Mouse (Mus musculus) adrenal gland, adult 2 months (tissue): ENCODE results near the gene Aqp3. TPM values are rescaled to one million over a fixed set of nuclear protein-coding genes. Genes with fewer than 3 reads are reported as not detected.
A peak's percentile ranks its signal among the peaks of the same experiment; 100 is the strongest.
"Not testable (repeated sequence)": the region's sequence is repeated elsewhere in the genome, so short reads cannot be mapped to it uniquely, and the experiment has no call there.

ENCODE experiments used
- DNase-seq: peaks from one replicate; pipeline ENCODE4 v3.0.0; 2021
- polyA plus RNA-seq: library from polyadenylated mRNA; depleted of rRNA; stranded (reverse); fragments of >200 nt; gene quantifications from 2 replicates; pipeline ENCODE4 v1.2.3, GENCODE M21; 2012
- total RNA-seq, 2 experiments: library from RNA; stranded (reverse); gene quantifications; 2 replicates each; pipeline ENCODE4 v1.2.3; 2021

Aqp3 gene
- total and polyA plus RNA-seq, 3 experiments, result 0.22 to 0.28 TPM; not detected in 1

DNA sequence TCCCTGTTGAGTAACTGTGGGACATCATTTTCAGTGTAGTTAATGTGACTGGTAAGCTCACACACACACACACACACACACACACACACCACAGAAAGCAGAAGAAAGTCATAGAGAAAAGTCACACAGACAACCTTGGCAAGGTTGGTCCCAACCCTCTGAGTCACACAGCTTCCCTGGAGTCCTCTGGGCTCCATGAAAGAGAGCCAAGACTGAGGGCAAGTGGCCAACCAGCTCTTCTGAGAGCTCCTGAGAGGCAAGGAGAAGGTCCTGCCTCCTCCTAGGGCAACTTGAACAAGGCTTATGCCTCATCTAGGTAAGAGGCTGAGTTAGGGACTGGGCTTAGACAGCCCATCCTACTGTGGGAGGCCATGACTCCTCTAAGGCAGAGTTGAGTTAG lies 4.9 kb upstream of the Aqp3 start:
- DNase-seq, result peak; percentile 83

DNA sequence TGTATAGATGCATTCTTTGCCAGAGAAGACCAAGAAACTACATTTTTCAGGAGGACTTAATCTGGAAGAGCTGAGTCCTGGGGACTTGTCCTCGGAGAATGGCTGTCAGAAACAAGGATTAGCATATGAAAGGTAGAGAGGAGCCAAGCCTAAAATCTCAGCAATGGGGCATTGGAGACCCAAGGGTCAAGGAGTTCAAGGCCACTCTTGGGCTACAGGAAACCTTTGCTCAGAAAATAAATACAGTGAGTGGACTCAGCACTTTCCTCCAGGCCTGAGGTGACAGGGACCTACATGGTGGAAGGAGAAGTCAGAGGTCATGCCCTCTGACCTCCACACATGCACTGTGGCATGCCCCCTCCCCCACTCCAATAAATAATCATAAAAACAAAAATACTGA lies 3.0 kb upstream of the Aqp3 start:
- no peak for DNase-seq

DNA sequence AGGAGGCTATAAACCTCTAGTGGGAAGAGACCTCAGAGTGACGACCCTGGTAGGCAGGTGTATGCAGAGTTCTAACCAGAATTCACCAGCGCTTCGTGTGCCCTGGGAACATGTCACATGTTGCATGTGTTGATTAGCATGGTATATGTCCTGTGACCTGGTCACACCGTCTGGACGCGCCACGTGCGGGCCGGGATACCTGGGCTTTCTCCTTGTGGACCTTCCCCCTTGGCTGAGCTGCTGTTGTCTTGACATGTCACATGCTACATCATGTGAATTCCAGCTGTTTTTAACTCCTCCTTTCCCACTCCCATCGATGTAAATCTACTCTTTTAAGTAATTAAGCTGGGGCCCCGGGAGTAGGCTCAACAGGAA lies 581 bp upstream of the Aqp3 start:
- DNase-seq, result no peak

DNA sequence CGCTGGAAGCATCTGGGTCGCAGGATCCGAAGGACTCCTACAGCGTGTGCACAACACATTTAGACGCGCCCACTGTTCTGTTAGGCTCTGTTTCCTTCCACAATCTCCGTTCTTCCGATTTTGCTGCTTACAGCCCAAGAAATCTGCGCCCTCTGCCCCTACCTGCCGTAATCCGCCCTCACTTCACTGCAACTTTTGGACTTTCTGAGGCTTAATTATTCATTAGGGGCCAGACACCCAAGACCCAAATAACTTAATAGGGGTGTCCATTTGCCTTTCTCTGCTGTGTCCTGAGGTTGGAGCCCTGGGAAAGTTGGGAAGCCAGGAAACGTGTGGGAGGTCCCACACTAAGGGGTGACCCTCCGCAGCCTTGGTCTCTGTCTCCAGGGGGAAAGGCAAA lies 602 bp downstream of the Aqp3 start:
- DNase-seq, result no peak

DNA sequence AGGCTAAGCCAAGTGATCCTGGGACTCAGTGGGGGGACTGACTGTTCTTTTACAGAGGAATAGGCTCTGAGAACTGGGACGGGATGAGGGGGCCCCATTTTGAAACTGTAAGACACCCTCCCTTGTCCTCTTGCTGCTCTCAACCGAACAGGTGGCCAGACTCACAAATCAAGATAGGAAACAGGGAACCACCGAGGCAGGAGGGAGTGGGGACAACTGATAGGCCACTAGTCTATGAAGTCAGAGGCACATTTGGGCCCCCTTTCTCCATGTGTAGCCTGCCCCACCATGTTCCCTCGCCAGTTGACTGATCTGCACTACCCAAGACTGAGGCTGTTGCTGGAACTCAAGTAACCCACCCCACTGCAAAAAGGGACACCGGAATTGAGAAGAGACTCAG lies 1.2 kb downstream of the Aqp3 start:
- no peak for DNase-seq

DNA sequence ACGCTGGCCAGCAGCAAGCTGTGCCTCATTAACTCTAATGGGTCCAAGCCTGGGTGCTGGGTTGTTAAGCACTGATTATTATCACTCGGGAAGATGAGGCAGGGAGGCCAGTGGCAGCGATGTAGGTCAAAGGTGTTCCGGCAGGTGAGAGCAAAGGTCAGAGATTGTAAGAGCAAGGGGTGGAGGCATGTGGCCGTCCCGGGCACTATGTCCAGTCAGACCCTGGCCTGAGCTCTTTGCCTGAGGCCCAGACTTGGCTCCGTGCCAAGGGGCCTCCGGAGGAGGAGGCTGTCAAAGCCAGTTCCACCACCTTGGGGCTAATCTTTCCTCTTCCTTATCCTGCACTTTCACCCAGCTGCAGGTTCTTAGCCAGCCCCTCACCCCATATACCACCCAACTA lies 1.8 kb downstream of the Aqp3 start:
- no peak for DNase-seq

DNA sequence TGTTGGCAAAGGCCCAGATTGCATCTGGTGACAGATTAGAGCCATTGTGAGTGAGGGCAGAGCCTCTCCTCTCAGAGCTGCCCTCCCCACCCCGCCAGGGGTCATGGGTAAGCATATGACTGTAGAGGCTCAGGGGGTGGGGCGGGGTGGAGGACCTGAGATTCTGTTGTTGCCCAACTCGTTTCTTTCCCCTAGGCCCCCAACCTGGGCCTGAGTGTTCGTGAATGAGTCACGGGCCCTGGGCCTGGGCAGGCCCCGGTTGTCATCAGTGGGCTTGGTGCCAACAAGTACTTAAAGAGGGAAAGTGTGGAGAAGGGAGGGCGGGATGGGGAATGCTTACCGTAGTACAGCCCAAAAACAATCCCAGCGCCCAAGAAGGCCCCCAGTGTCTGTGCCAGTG lies 3.6 kb downstream of the Aqp3 start:
- DNase-seq, result peak; percentile 67

DNA sequence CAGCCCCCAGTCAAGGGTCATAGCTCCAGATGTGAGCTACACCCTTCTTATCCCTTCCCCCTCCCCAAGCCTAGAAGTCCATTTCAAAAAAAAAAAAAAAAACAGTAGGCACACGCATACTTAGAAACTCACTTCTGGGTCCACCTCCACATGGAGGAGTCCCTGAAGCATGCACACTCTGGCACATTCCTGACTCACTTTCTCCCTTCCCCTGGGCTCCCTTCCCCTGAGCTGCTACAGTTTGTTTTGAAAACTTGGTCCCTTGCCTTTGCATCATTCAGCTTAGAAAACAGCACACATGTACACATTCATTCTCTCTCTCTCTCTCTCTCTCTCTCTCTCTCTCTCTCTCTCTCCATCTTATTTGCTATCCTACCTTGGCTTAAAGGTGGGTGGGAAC lies 5.0 kb downstream of the Aqp3 start:
- DNase-seq, result no peak

DNA sequence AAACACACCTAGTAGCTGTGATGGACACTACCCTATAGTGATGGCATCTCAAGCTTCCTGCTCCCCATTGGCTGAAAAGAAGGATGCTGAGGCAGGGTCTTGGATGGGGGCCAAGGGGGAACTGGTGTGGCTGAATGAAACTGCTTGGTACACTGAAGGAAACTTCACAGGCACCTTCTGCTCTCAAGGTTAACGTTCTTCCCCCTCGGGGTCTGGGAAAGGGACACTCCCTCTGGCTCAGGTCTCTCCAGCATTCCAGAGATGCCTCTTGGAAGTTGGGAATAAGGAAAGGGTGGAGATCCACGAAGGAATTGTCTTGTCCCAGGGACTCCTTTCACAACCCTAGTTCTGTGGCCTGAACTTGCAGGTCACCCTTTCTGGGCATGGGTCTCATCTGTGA lies 6.6 kb downstream of the Aqp3 start:
- DNase-seq, result no peak

DNA sequence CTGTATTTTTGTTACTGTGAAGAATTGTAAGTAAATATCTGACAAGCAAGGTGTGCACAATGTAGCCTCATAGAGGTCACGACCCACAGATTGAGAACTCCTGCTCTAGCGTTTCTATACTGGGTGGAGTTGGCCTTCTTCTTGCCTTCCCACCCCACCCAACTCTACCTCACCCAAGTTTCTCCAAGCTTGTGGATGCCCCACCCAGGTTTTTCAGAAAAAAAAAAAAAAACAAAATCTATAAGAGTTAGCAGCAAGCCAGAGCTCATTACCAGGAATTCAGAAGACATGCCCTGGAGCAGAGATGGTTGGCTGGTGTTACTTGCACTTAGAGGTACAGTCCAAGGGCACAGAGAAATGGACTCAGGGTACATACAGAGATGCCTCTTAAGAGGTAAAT lies 8.3 kb downstream of the Aqp3 start:
- no peak for DNase-seq

DNA sequence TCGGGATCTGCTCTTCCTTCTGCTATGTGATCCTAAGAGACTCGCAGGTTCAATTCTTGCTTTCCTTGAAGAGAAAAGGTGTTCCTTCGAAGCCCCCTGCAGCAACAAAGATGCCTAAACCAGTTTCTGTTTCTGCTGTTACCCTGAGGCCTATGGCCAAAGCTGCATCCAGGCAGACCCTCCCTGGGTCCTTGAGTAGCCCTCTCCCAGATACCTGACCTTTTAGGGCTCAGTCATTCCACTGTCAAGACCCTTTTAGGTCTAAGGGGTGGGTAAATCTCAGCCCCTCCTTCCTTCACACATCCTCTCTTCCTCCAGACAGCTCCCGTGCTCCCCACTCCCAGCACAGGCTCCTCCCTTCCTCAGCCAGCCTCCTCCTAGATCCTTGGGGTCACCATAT lies 8.8 kb downstream of the Aqp3 start:
- no peak for DNase-seq

DNA sequence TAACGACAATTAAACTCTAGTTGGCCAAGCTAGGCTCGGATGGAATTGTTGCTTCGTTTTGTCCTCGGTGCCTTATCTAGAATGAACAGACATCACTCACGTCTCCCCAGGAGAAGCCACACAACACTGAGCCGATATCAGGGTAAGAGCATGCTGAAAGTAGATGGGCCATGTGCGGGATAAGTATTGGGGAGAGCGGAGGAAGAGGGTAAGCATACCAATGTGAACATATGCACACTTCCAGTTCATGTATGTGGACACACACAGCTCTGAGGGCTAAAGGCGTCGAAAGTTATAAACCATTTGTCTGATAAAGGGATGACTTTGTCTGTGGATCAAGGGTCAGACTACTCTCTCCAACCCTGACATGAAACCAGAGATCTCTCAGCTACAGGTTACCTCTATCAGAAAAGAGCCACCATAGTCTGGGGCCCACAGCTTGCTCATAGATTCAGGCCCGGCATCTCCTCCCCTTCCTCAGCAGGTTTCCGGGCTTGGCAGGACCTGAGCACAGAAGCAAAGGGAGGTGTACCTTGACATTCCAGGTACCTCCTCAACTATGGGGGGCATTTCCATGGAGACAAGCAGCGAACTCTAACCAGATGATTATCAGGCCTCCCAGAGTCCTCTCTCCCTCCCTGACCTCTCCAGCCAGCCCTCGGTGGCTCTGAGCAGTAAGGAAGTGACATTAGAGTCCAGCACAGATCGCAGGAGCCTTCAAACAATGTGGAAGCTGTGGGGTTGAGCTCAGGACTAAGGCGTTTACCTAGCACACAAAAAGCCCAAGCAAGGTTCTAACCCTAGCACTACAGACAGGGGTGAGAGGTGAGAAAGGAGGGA lies 10.3 kb downstream of the Aqp3 start:
- no peak for DNase-seq

DNA sequence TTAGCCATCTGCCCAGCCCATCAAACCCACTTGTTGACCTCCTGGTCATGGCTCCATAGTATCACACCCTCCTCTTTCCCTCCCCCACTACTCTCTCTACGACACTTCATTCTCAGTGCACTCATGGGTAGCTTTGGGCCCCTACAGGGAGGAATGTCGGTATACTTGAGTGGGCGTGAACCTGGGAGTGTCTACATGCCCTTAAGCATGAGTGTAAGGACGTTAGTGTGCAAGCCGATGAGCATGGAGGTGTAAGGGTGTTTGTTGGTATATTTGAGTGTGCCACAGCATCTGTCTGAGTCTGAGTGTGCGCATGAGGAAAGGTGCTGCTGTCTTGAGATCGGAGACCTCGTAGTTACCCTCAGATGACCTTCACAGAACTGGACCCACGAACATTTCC lies 11.0 kb downstream of the Aqp3 start:
- no peak for DNase-seq

DNA sequence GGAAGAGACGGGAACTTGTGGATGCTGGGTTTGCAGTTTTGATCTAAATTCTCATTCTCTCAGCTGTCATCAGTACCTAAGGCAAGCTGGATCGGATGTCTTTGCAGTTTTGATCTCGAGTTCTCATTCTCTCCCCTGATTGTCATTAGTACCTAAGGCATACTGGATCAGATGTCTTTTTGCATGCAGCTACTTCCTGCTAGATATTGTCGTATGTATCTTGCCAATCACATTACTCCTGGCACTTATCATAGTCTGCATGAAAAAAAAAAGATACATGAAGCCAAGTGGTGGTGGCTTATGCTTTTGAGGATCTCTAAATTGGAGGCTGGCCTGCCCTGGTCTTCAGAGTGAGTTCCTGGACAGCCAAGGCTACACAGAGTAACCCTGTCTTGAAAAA lies 13.2 kb downstream of the Aqp3 start:
- DNase-seq, result no peak

DNA sequence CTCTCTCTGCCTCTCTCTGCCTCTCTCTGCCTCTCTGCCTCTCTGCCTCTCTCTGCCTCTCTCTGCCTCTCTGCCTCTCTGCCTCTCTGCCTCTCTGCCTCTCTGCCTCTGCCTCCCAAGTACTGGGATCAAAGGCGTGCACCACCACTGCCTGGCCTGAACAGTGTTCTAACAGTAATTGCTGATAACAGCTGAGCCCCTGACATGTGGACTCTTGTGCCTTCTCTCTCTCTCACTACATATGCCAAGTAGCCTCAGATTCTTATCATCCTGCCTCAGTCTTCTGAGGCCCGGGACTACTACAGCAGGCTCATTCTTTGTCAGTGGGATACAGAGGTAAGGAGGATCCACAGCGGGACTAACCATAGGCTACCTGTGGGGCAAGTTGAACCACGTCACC lies 15.2 kb downstream of the Aqp3 start:
- not testable (repeated sequence) for DNase-seq

DNA sequence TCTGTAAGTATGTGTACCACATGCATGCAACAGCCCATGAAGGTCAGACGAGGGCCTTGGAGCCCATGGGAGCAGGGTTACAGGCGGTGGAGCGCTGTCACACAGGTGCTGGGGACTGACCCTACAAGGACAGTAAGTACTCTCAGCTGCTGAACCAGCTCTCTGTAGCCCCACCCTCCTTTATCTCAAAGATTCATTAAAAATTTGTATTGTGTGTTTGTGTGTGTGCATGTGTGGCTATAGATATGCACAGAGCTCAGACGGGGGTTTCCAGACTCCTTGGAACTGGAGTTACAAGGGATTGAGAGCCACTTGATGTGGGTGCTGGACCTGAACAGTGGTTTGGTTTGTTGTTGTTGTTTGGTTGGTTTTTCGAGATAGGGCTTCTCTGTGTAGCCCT lies 16.2 kb downstream of the Aqp3 start:
- no peak for DNase-seq

DNA sequence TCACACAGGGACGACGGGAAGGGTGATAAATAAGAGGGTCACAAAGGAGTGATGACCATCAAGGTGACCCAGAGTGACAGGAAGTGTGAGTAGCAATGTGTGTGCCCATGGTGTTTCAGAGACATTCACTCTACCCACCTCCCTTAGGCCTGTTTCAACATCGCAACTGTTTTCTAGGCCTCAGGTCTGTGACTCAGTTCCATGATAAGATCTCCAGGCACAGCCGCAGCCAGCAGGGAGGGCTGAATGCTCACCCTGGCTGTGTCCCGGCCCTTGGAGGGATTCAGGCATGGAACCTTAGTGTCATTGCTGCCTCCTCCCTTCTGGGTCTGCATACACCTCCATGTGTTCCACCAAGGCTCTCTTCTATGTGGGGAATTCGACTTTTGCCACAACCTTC lies 19.3 kb downstream of the Aqp3 start:
- peak; percentile 23 for DNase-seq

DNA sequence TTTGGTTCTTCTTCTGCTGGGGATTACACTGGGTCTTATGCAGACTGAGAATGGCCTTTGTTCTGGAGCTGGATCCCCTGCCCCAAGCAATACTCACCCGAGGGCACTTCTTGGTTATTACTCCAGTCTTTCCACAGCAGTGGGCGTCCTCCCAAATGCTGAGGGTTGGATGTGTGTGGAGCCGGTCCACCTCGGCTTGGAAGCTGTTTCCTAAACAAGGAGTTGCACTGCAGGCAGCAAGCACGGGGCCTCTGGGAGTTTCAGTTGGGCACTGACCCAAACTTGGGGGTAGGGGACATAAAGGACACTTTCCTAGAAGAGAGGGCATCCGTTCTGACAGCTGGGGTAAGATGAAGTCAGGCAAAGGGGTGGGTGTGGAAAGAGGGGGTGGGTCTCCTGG lies 23.5 kb downstream of the Aqp3 start:
- no peak for DNase-seq

DNA sequence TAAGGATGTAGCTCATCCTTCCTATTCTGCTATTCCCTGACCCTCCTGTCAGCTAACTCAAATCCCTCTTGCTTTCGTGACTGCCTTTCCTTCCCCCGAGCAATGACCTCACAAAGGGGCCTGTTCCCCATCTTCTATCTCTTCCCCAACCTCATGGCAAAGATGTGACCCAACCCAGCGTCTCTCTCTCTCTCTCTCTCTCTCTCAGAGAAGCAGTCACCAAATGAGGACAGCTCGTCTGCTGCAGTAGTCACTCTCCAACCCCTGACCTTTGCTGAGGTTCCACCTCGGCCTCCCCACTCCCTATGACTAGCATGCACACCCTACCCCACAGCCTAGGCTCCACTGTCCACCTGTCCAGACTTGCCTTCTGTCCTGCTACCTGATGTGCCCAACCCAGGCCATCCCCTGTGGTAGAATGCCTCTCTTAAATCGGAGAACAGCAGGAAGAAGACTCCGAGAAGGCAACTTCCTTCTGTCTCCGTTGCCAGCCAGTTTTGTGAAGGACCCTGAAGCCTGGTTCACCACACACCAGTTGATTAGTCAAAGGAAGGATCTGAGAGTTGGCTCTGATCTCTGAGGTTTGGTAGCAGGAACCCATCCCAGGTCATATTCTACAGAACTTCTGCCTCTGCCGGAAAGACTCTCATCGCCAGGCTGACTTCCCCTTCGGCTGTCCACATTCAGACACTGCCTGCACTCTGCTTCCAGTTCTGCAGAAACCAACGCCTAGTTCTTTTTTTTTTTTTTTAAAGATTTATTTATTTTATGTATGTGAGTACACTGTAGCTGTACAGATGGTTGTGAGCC lies 24.8 kb downstream of the Aqp3 start:
- no peak for DNase-seq

DNA sequence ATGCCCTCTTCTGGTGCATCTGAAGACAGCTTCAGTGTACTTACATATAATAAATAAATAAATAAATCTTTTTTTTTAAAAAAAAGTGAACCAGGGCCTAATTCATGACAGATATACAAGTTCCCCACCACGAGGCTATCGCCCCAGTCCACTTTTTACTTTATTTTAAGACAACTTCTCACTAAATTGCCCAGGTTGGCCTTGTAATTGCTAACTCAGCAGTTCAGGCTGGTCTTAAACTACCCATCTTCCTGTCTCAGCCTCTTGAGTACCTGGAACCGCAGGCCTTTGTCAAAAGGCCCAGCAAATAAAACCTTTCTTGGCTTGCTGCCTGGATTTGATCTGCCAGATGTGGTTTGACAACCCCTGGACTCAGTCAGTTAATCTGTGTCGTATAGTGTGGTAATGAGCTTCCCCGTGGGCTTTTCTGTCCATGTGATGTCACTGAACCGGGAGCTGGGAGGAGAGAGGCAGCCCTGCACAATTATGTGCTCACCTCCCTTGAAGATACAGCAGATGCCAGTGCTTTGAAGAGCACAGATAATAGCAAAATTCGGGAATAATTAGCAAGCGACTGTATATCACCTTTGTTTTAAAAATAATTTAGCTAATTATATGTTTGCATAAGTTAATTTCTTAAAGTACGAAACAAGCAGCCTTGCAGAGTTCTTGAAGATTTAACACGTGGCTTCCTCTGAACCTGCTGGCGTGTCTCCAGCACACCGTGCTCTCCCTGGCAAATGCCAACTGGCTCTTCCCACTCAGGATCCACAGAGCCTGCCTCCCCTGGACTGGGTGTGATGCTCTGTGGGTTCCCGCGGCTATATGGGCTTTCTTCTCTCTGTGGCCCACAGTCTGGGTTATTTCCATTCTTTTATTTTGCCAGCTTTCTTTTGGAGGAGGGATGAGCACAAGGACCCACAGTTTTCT lies 26.2 kb downstream of the Aqp3 start:
- no peak for DNase-seq

DNA sequence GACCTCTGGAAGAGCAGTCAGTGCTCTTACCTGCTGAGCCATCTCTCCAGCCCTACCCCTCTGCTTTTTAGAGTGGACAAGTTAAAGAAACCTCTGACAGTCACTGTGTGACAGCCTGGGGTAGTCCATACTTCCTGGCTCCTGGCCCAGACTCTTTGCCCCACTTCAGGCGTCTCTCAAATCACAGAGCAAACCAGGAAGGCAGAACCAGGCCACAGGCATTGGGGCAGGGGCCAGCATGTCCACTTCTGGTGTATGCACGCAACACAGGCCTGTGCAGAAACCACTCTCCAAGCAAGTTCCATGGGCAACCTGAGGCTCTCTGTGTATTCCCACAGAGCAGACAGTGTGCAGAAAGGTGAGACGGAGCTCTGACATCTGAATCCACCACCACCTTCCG lies 32.8 kb downstream of the Aqp3 start:
- DNase-seq, result no peak

DNA sequence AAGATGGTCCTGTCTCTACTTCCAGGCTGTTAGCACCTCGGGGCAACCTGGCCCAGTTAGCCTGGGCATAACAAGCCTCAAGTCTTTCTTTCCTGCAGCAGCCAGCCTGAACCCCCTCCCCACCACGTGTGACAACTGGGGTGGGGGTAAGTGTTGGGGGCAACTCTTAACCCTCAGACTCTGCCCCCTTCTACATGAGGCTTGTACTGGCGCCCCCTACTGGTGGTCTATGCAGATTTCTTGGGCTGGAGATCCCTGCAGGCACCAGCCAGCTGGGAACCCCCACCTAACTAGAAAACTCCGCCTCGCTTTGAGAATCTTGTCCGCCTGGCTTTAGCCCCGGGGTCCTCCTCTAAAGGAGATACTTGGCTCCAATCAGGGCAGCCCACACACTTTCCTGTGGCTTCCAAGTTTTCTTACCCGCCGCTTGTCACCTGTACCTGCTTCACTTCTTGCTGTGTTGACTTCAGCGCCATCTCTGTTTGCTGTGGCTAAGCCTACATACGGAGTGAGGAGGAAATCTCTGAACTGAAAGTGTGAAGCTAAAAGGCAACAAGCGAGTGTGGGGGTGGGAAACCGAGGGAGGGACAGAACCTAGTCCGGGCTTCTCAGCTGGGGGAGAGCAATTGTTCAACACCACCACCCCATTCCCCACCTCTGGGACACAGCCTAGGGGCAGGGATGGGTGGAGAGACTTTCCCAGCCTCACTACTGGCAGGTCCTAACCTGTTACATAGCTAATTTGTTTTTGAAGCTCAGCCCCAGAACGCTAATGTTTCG lies 33.9 kb downstream of the Aqp3 start:
- DNase-seq, result no peak
